Mouse (Mus musculus) stomach, postnatal 0 days (tissue): ENCODE data around the gene Tbc1d9b. TPM values are rescaled to one million over a fixed set of nuclear protein-coding genes. Genes with fewer than 3 reads are reported as not detected.
"Not testable (repeated sequence)": the region's sequence is repeated elsewhere in the genome, so short reads cannot be mapped to it uniquely, and the experiment has no call there.

ENCODE experiments used
- ATAC-seq: fragments of 200-750 bp; cut with Nextera tagmentation; 2 replicates; pipeline ENCODE4 v1.8.0; 2017; ENCODE audit not compliant: low FRiP score, low TSS enrichment
- DNase-seq: peaks from one replicate; pipeline ENCODE4 v3.0.0-alpha.2; 2016; ENCODE audit warnings: low spot score
- H3K27ac ChIP-seq: fragments of 300-500 bp; sonication (generic); replicated peaks from 2 replicates; pipeline ENCODE4 v1.5.1; 2014; ENCODE audit warnings: mild to moderate bottlenecking, control low read depth
- H3K27me3 ChIP-seq: fragments of 300-500 bp; sonication (generic); 2 replicates; pipeline ENCODE4 v1.6.1; 2014; ENCODE audit warnings: low read length; ENCODE audit not compliant: control insufficient read depth, insufficient read depth
- H3K36me3 ChIP-seq: fragments of 300-500 bp; sonication (generic); 2 replicates; pipeline ENCODE4 v1.6.1; 2014; ENCODE audit warnings: low read length, mixed read lengths; ENCODE audit not compliant: control insufficient read depth, insufficient read depth
- H3K4me1 ChIP-seq: fragments of 300-500 bp; sonication (generic); replicated peaks from 2 replicates; pipeline ENCODE4 v1.6.1; 2014; ENCODE audit warnings: antibody characterized with exemption; ENCODE audit not compliant: control insufficient read depth, insufficient read depth
- H3K4me2 ChIP-seq: fragments of 300-500 bp; sonication (generic); replicated peaks from 2 replicates; pipeline ENCODE4 v1.6.1; 2014; ENCODE audit warnings: low read depth, mild to moderate bottlenecking, control low read depth, moderate library complexity
- H3K4me3 ChIP-seq: fragments of 300-500 bp; sonication (generic); 2 replicates; pipeline ENCODE4 v1.5.1; 2014; ENCODE audit warnings: low read depth, low read length, control low read depth
- H3K9ac ChIP-seq: fragments of 300-500 bp; sonication (generic); 2 replicates; pipeline ENCODE4 v1.6.1; 2014; ENCODE audit warnings: mild to moderate bottlenecking, low read length, control low read depth, mixed read lengths
- H3K9me3 ChIP-seq: fragments of 300-500 bp; sonication (generic); 2 replicates; pipeline ENCODE4 v1.6.1; 2016; ENCODE audit warnings: low read length; ENCODE audit not compliant: control insufficient read depth
- CTCF ChIP-seq: IDR thresholded peaks from 2 replicates; pipeline ENCODE4 v1.5.1; 2016; ENCODE audit warnings: antibody characterized with exemption, low read depth, mild to moderate bottlenecking, moderate library complexity
- EP300 ChIP-seq: optimal IDR thresholded peaks from 2 replicates; pipeline ENCODE3; 2016; ENCODE audit warnings: antibody characterized with exemption
- WGBS: fragments of 180-500 bp; shearing (Covaris S2); extraction: QIAGEN DNeasy Blood & Tissue Kit; methylation state at CpG from one replicate; pipeline ENCODE4 v1.1.7; 2014; 5-methylcytosine and 5-hydroxymethylcytosine counted together
- polyA plus RNA-seq: library from polyadenylated mRNA; unstranded; fragments of >200 nt; fragmentation: Nextera tagmentation; extraction: Ambion mirVana; gene quantifications from 2 replicates; pipeline ENCODE4 v1.2.1, GENCODE M21; 2015

Gene Tbc1d9b
- polyA plus RNA-seq, 1 experiment from 2014 or later, result 13.9 TPM

DNA sequence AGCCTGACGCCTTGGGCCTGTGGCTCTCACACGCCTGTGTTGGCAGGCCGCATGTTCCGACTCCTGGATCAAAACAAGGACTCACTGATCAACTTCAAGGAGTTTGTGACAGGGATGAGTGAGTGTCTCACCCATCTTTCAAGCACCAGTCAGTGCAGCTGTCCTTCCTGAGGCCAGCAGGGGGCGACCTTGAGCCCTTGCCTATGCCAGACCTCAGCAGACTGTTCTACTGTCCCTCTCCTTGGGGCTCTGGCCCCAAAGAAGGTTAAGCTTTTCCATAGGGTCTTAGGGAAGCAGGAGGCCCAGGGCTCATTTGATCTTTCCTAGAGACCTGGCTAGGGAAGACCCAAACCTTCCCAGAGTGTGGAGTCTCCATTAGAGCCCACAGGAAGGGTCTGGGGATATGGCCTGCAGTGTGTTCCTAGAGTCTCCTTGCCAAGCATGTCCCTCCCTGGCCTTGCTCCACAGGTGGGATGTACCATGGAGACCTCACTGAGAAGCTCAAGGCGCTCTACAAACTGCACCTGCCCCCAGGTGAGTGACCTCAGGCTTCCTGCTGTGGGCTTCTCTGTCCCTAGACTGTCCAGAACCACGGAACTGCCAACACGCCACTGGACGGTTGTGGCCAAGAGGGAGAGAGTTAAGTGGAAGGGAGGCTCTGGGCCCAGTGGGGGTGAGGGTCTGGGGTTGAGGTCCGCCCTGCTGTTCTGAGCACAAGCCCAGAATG, 30.5 kb downstream of the Tbc1d9b start:
- DNase-seq, result peak; percentile 72
- 0 out of 2 replicates have a peak overlapping the region, but pooled peaks have one; percentile 18 for H3K27ac ChIP-seq

DNA sequence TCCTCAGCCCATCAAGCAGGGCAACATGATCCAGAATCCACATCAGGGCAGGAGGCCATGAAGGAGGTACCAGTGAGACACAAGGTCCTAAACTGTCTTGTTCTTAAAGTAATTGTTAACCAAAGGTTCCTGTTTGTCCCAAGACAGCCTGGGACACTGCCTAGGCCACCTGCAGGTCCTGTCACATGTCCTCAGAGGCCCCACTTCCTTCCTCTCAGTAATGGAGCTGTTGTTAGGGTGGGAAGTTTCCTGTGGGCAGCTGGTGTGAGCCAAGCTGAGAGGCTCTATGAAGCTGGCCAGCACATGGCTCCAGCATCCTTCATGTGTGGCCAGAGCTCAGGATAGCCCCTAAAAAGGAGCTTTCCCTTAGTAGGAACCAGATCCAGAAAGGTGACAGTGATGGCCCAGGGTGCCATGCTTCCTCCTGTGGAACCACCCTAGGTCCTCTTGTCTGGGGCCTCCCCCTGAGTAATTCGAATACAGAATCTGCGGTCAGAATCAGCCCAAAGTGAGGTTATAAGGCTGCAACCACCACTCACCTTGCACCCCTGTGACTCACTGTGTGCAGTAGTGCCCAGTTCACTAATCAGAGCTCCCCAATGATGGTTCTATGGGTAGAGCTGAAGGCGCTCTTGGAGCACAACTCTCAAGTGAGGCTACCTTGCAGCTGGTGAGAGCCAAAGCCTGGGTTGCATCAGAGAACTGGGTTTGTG, 31.3 kb downstream of the Tbc1d9b start:
- Histone ChIP-seq H3K4me2 (no peak overlapping the region), H3K9me3 (no peaks in the 10 kb centered on the region), H3K27me3 (no peaks in the 10 kb centered on the region), H3K9ac (no peak overlapping the region), H3K4me3 (no peak overlapping the region), H3K4me1 (no peaks in the 10 kb centered on the region), H3K36me3 (peaks cover 33% of the 10 kb centered on the region), H3K27ac (0 out of 2 replicates have a peak overlapping the region, but pooled peaks have one; percentile 18)
- no peak for DNase-seq
- ATAC-seq, result no peak
- WGBS, result 98% methylated on average over 3 of the region's 3 CpGs
- TF ChIP-seq EP300 (no peak), CTCF (no peak)

More for the DNA sequence above, 30.5 kb downstream of the Tbc1d9b start:
- H3K9me3 ChIP-seq, result no peaks in the 10 kb centered on the region
- TF ChIP-seq CTCF, result peak; percentile 96
- no peak for TF ChIP-seq EP300
- no peak overlapping the region for H3K9ac ChIP-seq
- H3K27me3 ChIP-seq, result no peaks in the 10 kb centered on the region
- no peaks in the 10 kb centered on the region for H3K4me1 ChIP-seq
- no peak overlapping the region for H3K4me2 ChIP-seq
- H3K4me3 ChIP-seq, result no peak overlapping the region
- peak; percentile 41; the same call in 1 of the 2 replicates for ATAC-seq
- peaks cover 40% of the 10 kb centered on the region for H3K36me3 ChIP-seq
- 61% methylated on average over 10 of the region's 10 CpGs for WGBS

DNA sequence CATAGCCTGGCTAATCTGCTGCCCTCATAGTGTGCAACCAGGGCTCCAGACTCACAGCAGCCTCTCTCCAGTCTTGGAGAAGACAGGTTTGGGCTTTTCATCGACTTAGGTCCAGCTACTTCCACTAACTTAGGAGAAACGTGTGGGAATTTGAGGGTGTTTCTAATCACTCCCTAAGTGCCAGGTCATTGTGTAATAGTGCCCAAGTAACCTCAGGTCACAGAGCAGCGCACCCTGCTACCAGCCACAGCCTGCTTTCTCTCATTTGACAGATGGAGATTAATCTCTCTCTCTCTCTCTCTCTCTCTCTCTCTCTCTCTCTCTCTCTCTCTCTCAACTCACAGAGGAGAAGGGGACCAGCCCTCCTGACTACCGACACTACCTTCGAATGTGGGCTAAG, 37.2 kb downstream of the Tbc1d9b start:
- Histone ChIP-seq H3K9me3 (no peaks in the 10 kb centered on the region), H3K36me3 (peaks cover 22% of the 10 kb centered on the region), H3K4me2 (no peak overlapping the region), H3K9ac (no peak overlapping the region), H3K4me1 (no peaks in the 10 kb centered on the region), H3K4me3 (no peak overlapping the region), H3K27ac (no peak overlapping the region), H3K27me3 (no peaks in the 10 kb centered on the region)
- no peak for ATAC-seq
- DNase-seq, result no peak
- TF ChIP-seq EP300 (no peak), CTCF (no peak)
- WGBS, result 87% methylated on average over 5 of the region's 5 CpGs

DNA sequence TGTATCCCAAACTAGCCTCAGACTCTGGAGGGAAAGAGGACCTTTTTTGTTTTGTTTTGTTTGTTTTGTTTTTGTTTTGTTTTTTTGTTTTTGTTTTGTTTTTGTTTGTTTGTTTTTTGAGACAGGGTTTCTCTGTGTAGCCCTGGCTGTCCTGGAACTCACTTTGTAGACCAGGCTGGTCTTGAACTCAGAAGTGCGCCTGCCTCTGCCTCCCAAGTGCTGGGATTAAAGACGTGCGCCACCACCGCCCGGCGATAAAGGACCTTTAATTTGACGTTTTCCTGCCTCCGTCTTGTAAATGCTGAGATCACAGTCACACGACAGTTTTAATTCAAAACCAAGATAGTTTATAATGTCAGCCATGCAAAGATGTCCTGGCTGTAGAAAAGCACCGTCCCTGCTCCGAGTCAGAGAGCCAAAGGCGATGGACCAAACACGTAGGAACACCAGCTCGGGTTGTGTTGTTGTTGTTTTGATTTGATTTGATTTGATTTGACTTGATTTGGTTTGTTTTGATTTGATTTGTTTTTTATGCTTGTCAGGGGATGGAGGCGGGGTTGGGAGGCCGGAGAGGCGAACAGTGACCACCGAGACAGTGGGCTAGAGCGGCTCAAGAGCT, 43.0 kb downstream of the Tbc1d9b start, which contains the start of gene Mrnip:
Gene Mrnip, plus strand, starts transcription at position 334 of the 619 bp plus-strand sequence.
- peak within 1 kb of the TSS; percentile 64 for H3K4me3 ChIP-seq
- H3K9ac ChIP-seq, result peak within 1 kb of the TSS; percentile 83
- 3% methylated on average over 19 of the region's 19 CpGs for WGBS
- not testable (repeated sequence) for H3K9me3 ChIP-seq, DNase-seq, H3K4me1 ChIP-seq, H3K27me3 ChIP-seq
- H3K36me3 ChIP-seq, result peaks cover 12% of the 10 kb centered on the region
- peak within 1 kb of the TSS; percentile 84 for H3K4me2 ChIP-seq
- ATAC-seq, result peak; percentile 27
- H3K27ac ChIP-seq, result peak within 1 kb of the TSS; percentile 56; the same call in 1 of the 2 replicates

DNA sequence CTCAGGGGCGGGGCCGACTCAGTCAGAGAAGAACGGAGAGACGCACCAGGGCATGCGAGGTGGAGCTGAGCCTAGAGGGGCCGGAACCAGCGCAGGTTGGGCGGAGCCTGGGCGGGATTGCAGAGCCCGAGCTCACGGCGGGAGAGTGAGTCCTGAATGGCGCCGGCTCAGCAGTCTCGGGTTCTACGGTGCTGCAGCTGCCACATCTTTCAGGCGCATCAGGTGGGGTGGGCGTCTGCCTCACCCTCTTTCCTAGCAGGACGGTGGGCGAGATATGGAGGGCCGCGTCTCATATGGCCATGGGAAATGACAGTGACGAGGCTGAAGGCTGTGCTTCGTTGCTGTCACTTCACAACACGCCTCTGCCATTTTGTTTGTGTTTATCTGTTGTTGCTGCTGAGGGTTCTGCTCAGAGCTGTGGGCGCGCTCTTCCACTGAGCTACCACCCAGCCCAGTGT, 43.6 kb downstream of the Tbc1d9b start:
- TF ChIP-seq CTCF (no peak), EP300 (no peak)

More for the DNA sequence above, 43.6 kb downstream of the Tbc1d9b start:
- ATAC-seq (peak; percentile 99), DNase-seq (peak; percentile 100)
- no peaks in the 10 kb centered on the region for H3K27me3 ChIP-seq
- no peaks in the 10 kb centered on the region for H3K9me3 ChIP-seq
- no peaks in the 10 kb centered on the region for H3K4me1 ChIP-seq
- under 1% methylated on average over 27 of the region's 27 CpGs for WGBS
- peak overlapping the region; percentile 64 for H3K4me3 ChIP-seq
- H3K36me3 ChIP-seq, result peaks cover 9% of the 10 kb centered on the region
- peak overlapping the region; percentile 56; the same call in 1 of the 2 replicates for H3K27ac ChIP-seq
- peak overlapping the region; percentile 84 for H3K4me2 ChIP-seq
- peak overlapping the region; percentile 83 for H3K9ac ChIP-seq
